Mouse (Mus musculus) kidney, postnatal 4 days (tissue): ENCODE measurements around the gene Armcx4.
"Not testable (repeated sequence)": the region's sequence is repeated elsewhere in the genome, so short reads cannot be mapped to it uniquely, and the experiment has no call there.

Experiments used
- DNase-seq, 2 experiments: peaks; one replicate each; pipeline ENCODE4 v3.0.0; 2021; ENCODE audit warnings: mixed read lengths in 2 of 2

Gene Armcx4

DNA sequence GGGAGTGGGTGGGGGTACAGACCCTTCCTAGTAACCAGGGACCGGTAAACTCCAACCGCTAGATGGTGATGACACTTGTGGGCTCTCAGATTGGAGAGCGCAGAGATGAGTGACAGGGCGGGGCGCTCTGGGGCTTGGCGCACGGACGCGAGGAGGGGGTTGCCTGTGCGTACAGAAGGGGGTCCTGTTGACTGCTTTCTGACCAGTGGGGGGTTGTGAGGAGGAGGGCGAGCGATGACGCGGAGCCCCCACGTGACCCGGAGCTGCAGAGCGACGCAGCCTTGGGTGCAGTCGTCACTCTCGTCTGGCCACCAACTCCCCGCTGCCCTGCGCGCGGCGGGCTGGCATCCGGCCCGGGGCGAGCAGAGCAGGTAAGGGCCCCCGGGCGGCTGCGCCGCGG lies at the start of gene Armcx4:
Armcx4 (plus strand) TSS at position 253 of the 400 bp plus-strand sequence.
- DNase-seq, result peak; percentile 77 to 83

- peak; percentile 11 to 22 for DNase-seq
Observed at GRCm38 (mm10) chrX:134641000-134641760, 45.1 kb upstream of the Armcx4 start.

DNA sequence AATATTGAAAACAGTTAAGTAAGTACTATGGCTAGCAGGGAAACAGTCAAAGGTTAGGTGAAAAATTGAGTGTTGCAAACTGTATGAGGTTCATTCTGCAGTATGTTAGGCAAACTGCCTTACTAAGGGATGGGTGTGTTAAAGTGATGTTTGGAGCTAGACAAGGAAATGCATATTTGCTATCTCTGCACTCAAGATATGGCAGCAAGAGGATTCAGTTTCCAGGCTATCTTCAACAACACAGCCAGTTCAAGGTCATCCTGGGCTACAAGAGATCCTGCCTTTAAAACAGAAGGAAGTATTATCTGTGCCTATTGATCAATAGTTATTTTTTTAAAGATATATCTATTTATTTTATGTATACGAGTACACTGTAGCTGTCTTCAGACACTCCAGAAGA lies 40.0 kb upstream of the Armcx4 start:
- no peak for DNase-seq

- no peak for DNase-seq
Observed at GRCm38 (mm10) chrX:134647421-134647820, 38.9 kb upstream of the Armcx4 start.

DNA sequence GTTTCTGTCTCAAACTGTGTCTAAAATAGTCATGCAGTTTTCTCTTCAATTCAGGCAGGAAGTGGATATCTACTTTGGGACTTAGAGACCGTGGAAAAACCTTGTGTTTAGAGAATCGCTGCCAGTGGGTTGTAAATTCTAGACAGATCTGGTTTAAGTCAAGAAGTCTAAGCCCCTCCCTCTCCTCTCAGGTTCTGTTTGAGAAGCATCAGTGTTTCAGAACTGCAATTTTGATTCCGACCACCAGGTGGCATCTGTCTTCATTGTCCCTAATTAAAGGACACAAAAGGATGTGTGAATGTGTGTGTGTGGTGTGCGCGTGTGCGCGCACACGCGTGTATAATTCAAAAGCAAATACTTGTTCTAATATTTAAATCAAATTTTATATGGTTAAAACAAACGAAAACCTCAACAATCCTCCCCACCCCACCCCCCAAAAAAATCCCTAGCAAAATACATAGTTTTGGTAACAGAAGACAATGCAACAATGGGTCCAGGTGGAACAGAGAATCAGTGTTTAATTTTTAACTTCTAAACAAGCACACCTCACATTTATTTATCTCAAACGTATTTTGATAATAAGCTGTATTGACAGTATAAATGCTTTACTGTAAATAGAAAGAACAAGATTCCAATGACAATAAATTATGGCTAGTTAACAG lies 38.2 kb upstream of the Armcx4 start:
- DNase-seq, result peak; percentile 83 to 87

- no peak for DNase-seq
Observed at GRCm38 (mm10) chrX:134652061-134652460, 34.3 kb upstream of the Armcx4 start.

DNA sequence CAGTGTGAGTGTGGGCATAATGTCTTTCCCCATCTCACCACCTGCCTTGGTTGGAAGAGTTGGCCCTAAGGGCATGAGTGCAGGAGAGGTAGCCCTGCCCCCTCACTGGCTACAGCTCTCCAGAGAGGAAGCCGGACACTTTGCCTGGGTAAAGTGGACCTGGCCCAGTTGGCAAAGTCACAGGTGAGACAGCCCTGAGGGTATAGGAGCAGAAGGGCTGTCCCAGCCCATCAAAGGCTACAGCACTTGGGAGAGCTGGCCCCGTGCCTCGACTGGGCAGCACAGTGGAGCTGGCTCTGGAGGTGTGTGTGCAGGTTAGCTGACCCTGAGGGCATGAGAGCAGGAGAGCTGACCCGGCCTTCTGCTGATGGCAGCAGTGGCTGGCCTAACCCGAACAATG lies 24.7 kb upstream of the Armcx4 start:
- DNase-seq, result no peak

GRCm38 (mm10) chrX:134675022-134675421 lies 11.3 kb upstream of the Armcx4 start:
- DNase-seq, result no peak

DNA sequence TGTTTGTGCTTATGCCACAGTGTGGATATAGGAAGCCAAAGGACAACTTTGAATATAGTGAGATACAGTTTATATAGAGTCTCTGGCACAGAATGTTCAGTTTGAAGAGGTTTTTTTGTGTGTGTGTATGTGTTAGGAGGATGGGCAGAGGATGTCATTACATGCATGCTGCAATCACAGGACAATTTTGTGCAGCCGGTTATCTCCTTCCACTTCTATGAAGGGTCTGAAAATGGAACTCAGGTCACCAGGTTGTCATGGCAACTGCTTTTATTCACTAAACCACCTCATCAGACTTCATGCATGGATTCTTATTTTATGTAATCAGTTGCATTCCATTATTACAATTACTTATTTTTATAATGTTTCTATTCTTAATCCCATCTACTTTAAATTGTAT lies 10.4 kb upstream of the Armcx4 start:
- DNase-seq, result no peak

DNA sequence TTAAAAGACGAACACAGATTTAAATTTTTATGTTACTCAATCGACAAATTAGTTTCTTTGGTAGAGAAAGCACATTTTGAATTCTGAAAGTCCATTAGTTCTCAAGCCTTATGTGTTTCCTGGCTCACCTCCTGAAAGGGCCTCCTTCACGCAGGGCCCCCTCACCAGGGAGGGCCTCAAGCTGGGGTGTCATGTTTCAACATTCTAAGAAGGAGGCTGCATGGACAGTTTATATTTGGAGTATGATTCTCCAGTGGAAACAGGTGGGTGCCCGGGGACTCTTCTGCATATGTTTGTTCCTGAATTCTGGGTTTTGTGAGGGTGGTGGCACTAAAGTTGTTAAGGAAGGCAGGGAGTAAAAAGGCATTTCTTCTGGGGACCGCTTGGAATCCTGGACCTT lies 1.4 kb upstream of the Armcx4 start:
- no peak for DNase-seq

DNA sequence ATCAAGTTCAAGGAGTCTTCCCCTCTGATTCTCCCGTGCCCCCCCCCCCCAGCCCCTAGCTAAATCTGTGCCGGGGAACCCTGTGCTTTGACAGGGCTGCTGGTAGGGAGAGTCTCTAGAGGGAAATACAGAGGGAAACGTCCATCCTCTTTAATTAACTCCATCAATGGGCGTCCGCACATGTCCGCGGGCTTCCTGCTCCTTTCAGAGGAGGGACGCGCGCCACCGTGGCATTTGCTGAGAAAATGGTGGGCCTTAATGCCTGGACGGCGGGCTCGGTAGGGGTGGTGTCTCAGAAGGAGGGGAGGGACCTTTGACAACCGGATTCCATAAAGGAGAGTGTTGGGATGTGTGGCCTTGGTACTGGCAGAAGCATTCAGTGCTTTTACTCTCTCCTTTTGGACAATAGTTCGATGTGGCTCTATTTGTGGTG lies 436 bp downstream of the Armcx4 start:
- peak; percentile 60 to 74 for DNase-seq

DNA sequence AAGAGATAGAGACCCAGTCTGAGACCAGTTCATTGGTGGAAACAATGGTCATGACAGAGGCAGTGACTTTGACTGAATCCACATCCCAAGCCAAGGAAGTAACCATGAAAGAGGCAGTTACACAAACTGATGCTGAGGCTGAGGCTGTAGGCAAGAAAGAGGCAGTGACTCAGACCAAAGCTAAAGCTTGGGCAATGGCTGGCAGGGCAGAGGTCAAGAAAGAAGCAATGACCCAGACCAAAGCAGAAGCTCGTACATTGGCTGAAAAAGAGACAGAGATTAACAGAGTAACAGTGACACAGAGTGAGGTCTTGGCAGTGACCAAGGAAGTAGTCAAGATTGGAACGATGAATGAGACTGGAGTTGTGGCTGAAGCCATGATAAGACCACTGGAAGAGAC lies 3.4 kb downstream of the Armcx4 start:
- no peak for DNase-seq

GRCm38 (mm10) chrX:134690871-134691539 lies 4.7 kb downstream of the Armcx4 start:
- DNase-seq, result no peak

DNA sequence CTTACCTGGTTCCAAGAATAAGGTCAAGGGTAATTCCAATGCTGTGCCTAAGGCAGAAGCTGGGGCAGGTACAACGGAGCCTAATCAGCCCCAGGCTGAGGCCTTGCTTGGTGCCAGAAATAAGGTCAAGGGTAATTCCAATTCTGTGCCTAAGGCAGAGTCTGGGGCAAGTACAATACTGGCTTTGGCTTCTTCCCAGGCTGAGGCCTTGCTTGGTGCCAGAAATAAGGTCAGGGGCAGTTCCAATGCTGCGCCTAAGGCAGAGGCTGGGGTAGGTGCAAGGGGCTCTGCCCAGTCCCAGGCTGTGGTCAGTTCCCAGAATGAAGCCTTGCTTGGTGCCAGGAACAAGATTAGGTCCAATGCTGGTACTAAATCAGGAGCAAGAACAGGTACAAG lies 5.2 kb downstream of the Armcx4 start:
- DNase-seq, result no peak

DNA sequence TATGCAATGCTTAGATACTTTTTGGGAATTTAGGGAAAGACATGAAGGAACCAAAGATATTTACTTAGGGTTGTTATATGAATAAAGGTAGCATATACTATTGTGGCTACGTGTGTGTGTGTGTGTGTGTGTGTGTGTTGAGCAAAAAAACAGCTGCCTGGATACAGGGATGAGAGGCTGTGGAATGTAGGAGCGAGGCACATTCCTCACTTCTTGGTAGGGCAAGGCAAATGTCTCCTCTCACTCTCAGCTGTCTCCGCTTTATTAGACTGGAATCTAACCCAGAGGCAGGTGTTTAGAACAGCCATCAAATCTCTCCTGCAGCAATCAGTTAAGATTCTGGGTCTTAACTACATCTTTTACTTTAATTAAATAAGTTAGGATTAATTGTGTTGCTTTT lies 30.5 kb downstream of the Armcx4 start:
- DNase-seq, result no peak

- peak; percentile 65 to 77 for DNase-seq
Observed at GRCm38 (mm10) chrX:134717752-134718308, 31.5 kb downstream of the Armcx4 start, which contains the start of gene Armcx1. Armcx1 (plus strand) TSS chrX:134717963.

- peak; percentile 78 to 84 for DNase-seq
Observed at GRCm38 (mm10) chrX:134718524-134718923, 32.2 kb downstream of the Armcx4 start.

GRCm38 (mm10) chrX:134723762-134724161 lies 37.4 kb downstream of the Armcx4 start:
- DNase-seq, result not testable (repeated sequence)

DNA sequence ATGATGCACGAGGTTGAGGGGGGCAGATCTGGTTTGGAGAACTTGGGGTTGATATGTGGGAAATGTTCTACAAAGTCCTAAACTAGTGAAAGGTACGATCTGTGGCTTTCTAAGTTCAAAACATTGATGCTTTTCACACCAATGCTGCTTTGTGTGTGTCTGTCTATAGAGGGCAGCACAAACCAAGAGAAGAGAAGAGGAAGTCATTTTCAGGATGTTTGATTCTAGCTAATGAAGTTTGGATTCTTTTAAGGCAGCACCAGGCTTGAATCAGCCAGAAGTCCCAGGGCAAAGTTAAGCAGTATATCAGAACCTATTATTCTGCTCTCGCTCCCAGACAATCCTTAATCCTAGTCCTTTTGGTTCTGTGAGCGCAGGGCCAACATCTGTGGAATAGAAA lies 43.5 kb downstream of the Armcx4 start:
- DNase-seq, result peak in 1 of 2 experiments; percentile 18

GRCm38 (mm10) chrX:134737796-134738195 lies 51.5 kb downstream of the Armcx4 start:
- DNase-seq, result no peak

DNA sequence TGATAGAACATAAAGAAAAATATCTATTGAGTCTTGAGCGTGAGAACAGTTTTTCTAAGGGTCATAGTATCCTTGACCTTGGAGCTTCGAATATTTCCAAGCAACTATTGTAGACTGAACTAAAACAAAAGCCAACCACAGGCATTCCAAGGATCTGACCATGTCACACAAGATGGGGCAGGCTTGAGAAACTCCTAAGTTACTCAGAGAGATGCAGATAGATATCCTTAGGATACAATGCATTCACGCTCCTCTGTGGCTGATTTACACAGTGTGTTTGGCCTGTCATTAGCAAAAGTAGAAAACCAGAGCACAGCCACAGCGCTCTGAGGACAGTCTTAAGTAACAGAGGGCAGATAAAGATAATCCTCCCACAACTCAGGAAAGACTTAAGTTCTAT lies 52.8 kb downstream of the Armcx4 start:
- no peak for DNase-seq

DNA sequence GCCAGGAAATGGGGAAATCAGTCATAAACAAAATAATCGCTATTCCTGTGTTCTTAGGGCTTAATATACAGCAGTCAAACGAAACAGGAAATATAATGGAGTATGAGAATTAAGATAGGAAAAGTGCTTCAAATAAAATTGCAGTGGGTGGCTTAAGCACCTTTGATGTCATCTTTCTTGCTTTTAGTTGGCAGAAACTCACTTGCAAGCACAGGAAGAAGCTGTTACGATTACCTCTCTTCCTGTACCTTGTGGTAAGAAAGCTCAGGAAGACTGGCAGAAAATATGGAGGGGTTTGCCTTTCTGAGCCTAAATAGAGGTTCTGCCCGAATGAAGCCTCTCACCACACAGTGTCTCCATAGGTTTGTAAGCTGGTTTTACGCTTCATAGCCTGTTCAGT lies 55.5 kb downstream of the Armcx4 start:
- DNase-seq, result no peak
